Mouse (Mus musculus) urinary bladder, adult 2 months (tissue): Measurements from ENCODE around the gene Arhgef28. TPM values are rescaled to one million over a fixed set of nuclear protein-coding genes. Genes with fewer than 3 reads are reported as not detected.

Source experiments
- DNase-seq: peaks from one replicate; pipeline ENCODE4 v3.0.0; 2022; ENCODE audit warnings: low spot score
- polyA plus RNA-seq: library from polyadenylated mRNA; depleted of rRNA; stranded (reverse); fragments of >200 nt; gene quantifications from 2 replicates; pipeline ENCODE4 v1.2.3, GENCODE M21; 2012

Arhgef28 gene
- polyA plus RNA-seq, 1 experiment, result 13.5 TPM

DNA sequence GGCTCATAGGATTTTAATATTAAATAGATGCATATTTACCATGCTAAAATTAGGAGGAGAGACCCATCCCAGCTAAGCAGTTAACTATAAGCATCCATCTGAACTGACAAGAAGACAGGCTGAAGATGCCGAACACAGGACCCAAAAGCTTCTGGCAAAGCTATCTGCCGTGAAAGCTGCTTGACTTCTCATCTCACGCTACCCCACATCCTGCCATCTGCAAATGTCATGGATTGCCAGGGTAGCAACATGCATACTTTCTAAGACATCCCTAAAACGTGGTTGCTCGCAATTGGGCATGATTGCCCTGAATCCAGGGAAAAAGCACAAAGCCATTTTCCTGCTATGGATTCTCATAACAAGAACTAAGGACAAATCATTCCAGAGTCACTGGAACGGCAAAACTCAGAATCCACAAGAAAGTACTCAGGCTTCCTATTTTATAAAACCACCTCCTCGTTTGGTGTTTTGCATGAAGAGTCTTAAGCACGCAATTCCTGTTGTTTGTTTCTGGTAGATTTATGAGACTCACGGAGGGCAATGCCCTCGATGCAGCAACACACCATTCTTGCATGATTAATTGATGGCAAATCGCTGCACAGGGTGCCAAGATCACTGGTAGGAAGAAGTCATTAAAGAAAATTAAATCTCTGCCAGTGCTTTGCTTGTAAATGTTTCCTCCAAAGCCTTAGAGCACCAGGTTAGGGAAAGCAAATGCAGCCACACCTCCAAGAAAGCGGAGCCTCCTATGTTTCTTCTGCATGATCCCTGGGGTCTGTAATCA lies 287.9 kb downstream of the Arhgef28 start:
- DNase-seq, result no peak

DNA sequence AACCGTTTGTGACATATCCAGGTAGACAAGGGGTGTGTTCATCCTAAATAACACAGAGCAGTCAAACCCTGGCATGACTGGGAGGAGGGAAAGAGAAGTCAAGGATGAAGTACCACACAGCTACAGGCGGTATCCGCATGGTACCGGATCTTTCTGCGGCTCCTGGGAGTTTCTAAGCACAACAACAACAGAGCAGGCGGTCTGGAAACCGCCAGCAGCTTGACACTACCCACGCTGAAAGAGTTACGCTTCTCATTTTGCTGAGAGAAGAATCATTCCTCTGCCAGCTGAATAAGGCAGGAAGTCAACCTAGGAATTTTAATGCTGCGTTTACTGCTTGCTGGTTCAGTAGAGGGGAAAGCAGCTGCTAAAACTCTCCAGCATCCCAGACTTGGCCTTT lies 295.2 kb downstream of the Arhgef28 start:
- DNase-seq, result no peak

DNA sequence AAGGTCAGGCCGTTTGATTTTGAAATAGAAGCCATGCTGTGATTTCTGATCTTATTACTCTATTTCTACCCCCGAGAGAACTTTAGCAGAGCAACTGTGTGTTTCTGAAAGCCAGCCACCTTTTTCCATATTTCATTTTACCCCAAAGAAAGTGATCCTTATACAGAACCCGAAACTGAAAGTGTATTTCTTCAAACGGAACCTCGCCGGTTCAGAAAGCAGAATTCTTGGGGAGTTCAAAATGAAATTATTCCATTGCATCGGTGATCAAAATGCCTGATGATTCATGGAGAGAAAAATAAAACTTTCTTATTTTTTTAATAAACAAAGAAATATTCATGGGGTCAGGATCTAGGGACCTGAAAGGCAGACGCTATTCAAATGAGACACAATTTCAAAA lies 303.4 kb downstream of the Arhgef28 start:
- DNase-seq, result no peak

DNA sequence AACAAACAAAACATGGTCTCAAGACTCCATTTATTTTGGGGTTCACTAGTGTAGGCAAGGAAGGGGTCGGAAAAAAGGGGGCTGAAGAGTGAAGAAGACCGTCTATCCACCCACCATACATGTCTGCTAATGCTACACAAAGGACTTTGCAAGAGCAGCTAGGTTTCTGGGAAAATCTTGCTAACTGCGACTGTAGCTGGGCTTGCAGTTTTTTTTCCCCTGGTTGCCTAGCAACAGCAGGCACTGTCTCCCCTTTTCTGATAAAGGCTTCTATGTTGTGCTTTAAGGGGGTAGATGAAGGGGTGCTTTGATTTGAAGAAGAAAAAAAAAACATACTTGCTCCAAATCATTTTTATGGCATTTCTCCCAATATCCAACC lies 305.9 kb downstream of the Arhgef28 start:
- no peak for DNase-seq

DNA sequence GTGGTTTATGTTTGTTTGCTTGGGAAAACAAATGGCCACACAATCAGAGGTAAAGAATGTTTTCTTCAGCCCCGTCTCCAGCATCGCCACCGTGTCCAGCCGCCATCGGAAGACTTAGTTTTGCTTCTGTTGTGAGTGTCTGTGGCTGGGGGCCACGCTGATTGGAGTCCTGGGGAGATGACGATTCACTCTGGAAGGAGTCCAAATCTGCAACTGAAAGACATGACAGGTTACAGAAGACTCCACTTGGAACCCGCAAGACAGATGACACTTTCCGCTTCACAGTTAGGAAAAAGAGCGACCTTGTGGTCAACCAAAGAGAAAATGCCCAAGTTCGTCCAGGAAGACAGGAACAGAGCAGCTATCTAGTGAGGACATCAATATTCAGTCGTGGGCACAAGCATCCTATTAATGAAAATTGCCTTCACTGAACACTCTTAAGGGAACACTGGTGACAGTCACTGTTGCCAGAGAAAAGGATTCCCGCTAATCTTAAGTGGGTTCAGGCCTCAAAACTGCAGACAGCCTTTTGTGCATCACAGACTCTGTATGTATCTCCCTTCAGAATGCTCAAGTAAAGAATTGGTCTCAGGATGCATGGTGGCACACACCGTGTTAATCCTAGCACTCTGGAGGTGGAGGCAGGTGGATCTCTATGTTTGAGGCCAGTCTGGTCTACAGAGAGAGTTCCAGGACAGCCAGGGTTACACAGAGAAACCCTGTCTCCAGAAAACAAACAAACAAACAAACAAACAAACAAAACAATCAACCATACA lies 306.4 kb downstream of the Arhgef28 start:
- no peak for DNase-seq

DNA sequence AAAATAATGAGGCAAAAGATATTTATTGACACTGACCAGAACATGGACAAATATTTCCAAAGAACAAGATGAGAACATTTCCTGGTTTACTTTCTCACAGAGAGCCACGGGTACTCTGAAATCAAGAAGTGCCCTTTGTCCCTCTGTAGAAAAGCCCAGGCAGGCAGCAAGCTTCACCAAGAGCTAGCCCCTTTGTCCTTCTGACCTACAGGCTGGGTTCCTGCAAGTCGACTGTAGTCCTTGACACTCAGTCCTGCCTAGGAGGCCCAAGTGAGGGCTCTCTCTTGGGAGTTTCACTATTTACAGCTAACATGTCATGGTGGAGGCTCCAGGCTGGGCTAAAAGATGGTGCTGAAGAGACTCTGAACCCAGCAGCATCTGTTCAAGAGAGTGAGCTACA lies 307.6 kb downstream of the Arhgef28 start:
- DNase-seq, result no peak

DNA sequence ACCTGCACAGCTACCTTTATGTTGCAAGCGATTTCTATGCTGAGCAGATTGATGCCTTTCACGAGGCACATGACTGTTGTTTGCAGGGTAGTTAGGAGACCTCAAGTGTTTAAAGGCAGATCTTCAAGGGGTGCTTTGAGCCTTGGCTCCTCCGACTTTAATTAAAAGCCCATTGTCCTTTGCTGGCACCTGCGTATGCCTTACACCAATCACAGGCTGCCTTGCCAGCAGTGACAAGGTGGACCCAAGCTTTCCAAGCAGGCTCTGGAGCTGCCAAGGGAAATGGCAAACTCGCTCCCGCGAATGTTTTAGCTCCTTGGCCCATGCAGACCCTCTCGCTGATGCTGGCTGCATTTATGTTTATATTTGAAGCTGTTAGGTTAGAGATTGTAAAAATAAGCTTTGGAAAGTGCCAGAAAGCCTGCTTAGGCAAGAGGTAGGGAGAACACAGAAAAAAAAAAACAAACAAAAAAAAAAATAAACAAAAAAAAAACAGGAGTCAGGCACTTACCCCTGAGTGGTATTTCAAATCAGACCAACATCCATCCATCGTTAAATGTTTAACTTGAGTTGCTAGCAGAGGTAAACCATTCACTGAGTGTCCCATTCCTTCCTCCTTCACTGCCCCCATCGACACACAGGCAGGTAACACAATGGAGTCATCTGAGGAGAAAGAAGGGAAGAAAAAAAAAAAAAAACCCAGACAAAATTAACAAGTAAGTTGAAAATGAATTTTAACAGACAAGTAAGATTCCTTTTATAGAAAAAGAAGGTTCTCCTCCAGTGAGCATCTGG lies 313.0 kb downstream of the Arhgef28 start:
- DNase-seq, result no peak

DNA sequence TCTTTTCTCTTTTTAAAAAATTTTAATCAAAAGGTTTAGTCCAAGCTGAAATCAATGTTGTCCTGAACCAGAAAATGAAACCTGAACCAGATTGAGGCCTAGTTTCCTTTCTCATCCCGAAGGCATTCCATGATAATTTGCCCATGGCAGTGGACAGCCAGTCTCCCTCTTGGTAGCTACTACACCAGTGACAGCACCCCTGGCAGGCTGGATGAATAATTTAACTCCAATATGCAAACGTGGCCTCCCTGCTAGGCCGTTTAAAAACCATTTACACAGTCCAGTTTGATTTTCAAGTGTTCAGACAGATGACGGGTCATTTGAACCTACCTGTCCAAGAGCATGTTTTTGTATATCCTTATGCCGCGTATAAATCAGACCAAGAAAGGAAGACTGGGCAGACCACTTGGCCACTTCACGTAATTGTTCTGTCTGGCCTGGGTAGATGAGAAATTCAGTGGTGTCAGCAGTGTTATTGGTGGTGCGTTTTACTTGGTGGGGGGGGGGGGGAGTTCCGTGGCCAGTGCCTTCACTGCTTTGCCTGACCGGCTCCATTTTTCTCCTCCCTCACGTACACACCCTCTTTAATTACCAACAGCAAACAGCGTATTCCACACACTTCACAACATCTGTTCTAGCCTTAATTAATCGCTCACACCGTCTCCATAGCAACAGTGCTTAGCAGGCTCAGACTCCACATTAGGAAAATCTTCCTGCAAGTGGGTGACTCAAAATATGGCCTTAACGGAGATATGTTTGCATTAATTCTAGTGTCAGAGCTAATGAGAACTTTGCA lies 314.0 kb downstream of the Arhgef28 start:
- DNase-seq, result no peak

DNA sequence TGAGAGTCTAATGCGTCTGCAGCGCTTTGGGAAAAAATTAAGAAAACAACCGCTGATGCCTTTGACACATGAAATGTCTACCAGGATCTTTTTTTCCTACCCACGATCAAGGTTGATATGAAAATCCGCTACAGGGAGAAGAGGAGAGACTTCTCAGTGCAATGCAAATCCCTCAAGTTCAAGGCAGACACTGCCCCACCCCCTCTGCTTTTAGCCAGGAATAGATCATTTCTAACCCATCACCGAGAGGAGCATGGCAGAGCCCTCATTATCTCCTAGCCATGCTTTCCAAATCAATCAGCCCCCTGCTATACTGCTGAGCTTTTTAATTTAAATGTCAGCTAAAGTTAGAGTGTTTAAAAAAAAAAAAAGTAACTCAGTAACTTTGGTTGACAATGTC lies 318.2 kb downstream of the Arhgef28 start:
- DNase-seq, result no peak

DNA sequence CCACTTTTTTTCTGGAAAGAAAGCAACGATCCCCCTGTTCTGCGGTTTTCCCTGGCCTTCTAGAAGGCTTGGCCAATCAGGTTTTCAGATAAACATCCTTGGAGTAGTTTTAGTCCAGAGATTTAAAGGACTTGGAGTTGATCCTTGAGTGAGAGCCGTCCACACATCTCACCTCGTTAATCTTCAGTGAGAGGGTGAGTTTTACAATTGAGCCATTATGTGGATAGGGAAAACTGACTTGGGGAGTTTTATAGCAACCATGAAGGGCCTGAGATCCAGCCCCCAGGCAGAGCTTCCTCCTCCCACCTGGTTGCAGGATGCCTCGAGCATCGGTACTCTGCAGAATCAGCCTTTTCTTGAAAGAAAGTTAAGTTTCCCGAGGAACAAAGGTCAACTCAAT lies 318.7 kb downstream of the Arhgef28 start:
- no peak for DNase-seq

DNA sequence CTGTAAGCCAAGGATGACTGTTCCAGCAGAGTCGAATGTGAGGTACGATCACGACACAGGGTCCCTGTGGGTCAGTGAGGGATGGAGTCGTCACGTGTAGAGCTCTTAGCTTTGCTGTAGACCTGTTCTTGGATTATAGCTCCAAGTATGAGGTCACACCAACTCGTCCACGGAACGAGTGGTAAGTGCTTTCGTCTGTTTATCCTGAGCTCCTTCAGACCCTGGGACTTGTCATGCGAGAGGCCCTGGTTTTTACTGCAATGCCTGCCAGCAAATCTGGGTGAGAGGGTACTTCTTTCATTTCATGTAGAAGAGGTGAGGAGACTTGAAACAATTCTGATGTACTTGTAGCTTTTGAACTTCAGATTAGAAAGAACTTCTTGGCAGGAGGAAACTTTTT lies 322.6 kb downstream of the Arhgef28 start:
- no peak for DNase-seq

DNA sequence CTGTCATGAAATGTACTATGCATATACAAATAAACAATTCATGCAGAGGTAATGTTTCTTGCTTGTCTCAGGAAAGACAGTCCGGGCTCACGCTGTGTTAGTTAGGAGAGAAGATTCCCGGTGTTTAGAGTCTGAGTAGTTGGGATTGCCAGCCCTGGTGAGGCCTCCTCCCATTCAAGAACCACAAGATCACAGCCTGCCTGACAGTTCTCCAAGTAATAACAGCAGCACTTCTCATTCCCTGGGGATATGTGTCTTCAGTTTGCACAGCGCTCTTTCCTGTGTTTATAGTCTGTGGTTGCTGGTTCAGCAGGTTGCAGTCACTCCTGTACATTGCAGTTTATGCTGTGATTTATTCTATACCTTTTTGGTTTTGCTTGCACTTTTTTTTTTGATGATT lies 329.8 kb downstream of the Arhgef28 start:
- DNase-seq, result no peak

DNA sequence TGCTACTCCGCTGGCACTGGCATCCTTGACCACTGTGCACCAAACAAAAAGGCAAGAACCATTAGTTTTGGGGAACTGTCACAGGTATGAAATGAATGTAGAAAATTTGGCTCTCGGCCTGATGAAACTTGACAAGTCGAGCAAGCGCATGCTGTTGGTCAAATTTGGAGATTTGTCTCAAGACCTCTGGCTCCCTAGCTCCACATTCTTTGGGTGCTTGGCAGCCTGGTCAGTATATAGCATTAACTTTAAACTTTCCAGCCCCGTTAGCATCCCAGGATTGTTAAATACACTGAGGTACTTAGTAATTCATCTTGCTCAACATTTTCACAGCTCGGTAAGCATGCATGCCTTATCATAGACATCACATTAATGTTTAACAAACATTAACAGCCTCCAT lies 330.2 kb downstream of the Arhgef28 start:
- DNase-seq, result no peak

DNA sequence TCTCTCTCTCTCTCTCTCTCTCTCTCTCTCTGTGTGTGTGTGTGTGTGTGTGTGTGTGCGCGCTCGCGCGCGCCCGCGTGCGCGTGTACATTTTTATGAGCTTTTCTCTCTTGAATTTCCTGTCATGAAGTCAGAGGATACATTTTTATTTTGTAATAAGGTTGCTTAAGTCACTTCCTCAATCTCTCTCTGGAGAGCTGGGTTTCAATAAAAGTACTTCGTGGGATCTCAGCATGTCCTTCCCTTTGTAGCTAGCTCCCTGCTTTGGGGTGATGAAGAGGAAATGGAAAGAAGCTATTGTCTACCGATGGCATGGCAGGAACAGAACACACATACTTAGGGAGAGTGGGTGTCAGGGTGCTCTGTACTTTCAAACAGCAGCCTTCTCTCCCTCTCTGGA lies 336.8 kb downstream of the Arhgef28 start:
- no peak for DNase-seq

DNA sequence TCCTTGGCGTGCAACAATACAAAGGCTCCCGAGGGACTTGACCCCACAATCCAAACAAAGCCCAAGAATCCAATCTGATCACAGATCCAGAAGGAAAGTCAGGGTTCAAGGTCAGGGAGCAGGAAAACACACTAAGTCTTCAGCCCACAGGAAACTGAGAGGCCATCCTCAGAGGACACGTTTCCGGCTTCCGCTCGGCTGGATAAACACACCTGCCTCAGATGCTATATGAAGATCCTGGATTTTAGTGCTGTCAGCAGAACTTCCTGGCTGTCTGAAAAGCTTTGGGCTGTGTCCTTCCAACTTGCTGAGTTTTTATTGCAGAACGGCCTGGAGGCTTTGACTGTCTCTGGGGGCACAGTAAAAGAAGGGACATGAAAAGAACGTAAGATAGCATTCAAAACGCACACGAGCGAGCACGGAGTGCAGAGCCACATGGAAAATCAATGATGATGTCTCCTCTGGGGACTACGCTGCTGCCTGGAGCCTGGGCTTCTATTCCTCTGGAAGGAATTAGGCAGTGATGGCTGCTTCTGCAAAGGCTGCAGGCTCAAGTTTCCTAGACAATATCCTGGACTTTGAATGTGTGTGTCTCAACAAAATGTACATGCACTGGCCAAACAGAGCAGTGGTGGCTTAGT lies 338.8 kb downstream of the Arhgef28 start:
- DNase-seq, result no peak

DNA sequence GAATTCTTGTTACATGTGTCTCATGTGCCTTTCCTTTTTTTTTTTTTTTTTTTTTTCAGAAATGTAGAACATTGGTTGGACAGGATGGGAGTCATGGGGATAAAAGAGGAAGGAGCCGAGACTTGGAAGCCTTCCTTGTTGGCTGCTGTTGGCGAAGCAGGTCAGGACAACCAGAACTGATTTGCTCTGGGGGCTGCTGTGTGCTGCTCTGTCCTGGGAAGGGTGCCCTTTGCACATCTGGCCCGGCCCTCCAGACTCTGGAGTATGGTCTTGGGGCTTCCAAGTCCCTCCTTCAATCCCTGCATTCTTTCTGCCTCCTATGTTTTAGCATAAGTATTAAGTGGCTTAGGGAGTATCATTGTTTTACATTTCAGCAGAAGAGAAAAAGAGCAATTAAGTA lies 347.2 kb downstream of the Arhgef28 start:
- no peak for DNase-seq

DNA sequence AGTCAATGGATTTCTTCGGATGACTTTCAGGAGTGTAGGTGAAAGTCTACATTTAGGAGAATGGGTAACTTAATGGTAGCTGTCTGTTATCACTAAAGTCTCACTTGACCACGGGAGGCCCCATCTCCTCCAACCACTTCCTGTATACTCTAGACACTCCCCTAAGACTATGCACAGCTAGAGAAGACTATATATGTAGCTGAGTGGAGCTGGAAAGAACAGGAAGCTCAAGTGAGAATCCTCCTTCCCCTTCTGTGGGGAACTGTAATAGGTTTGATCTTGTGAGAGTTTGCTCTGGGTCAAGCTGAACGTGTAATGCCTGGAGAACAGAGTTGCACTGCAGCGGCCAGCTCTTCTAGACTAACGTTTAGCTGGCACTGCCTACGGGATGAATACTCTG lies 348.4 kb downstream of the Arhgef28 start:
- no peak for DNase-seq

DNA sequence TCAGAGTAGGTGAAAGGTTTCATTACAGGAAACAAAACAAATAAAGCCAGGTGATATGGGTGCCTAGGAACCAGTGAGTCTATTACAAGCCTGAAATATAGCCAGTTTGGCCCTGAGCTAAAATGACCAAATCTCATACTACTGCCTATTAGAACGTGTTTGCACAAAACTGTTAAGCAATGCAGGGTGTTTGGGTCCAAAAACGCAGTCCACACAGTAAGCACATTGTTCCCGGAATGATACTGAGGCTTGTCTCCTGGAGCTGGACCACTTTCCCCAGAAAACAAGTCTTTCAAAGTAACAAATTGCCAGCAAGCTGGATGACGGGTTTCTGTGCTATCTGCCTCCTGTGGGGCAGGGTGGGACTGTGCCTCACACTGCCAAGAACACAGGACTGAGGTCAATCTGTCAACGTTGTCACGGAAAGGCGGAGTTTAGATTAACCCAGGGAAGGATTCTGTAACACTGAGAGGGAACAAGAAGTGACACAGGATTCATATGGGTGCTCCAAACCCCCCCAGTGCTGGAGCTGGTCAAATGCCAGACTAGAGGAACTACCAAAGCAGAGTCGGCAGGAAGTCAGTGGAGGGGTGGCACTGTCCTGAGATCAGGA lies 352.8 kb downstream of the Arhgef28 start:
- no peak for DNase-seq
